Mouse (Mus musculus) megakaryocyte, embryonic 14.5 days (primary cell): ENCODE results near the gene Rtn4.

Source experiments
- FLI1 ChIP-seq: IDR thresholded peaks from 2 replicates; pipeline ENCODE4 v1.6.1; 2012; ENCODE audit warnings: low read length, inconsistent platforms, mixed read lengths
- GATA1 ChIP-seq: IDR thresholded peaks from 3 replicates; pipeline ENCODE4 v1.6.1; 2012; ENCODE audit warnings: mixed read lengths, low read length, inconsistent platforms, borderline replicate concordance

DNA sequence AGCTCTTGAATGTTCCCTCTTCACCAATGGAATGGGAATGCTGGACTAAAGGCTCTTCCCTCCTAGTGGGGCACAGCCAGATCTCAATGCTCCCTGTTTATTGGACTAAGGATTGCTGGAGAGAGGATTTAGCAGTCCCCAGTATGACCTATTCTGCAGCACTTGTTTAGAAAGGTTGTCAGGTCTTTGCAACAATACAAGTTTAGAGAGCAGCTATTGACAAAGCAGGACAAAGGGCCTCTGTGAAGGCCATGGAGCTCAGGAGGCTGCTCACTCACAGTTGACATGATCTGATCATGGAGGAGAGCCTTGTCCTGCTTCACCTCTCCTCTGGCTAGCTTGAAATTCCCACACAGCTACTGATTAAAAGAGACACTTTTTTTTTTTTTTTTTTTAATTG lies 75.8 kb downstream of the Rtn4 start:
- TF ChIP-seq GATA1 (no peak), FLI1 (no peak)
